Mouse (Mus musculus): ENCODE measurements around the gene Tpbg.
"Not testable (repeated sequence)": the region's sequence is repeated elsewhere in the genome, so short reads cannot be mapped to it uniquely, and the experiment has no call there.

The Tpbg gene

DNA sequence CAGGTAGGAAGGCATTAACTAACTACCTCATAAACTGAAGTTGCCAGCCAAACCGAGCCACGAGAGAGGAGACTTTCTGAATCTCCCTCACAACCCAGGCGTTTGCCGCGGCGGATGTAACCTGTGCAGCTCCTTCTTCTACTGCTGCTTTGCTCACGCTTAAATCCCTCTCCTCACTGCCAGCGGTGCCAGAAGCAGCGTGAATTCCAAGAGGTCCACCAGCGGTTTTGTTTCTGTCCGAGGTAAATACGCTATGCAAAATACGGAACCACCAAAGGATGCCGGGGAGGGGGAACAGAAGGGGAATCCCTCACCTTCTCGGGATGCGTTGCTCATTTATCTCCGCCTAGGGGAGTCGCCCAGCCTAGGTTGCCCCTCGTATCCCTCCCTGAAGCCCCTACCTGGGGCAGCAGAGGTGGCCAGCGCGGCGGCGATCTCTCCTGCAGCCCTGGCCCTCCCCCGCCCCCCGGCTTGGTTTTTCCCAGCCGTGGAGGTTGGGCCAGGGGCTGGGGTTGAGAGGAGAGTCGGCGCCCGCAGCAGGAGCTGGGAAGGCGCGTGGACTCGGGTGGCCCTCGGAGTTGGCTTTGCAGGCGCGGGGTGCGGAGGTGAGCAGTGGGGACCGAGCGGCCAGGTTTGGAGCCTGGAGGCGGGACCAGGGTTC lies at the start of gene Tpbg:
TSS of gene Tpbg (plus strand) at position 30 of the 661 bp plus-strand sequence.
- DNase-seq: peak in 1 of 2 experiments; percentile 2

DNA sequence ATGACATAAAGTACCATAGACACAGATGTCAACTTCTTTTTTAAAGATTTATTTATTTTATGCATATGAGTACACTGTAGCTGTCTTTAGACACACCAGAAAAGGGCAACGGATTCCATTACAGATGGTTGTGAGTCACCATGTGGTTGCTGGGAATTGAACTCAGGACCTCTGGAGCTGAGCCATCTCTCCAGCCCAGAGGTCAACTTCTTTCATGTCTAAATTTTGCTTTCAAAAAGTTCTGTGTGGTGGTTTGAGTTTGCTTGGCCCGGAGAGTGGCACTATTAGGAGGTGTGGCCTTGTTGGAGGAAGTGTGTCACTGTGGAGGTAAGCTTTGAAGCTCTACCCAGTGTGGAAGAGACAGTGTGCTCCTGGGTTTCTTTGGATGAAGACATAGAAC lies 40.2 kb upstream of the Tpbg start:
- not testable (repeated sequence) for DNase-seq

DNA sequence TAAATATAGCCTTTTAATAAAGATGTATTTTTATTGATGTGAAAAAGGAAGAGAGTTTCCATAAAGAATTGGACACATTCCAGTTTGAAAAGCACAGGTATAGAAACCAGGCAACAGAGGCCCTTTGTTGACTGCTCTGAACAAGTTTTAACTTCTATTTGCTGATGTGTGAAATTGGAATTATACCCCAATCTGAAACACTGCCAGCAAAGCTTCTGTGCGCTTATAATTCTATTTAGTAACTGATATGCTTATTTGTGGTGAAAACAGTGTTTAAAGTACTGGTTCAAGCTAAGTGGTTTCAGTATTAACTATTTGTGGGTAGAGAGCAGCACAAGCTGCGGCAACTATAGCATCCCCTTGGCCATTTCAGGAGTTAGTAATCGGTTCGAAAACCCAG lies 39.6 kb upstream of the Tpbg start:
- DNase-seq: no peak

DNA sequence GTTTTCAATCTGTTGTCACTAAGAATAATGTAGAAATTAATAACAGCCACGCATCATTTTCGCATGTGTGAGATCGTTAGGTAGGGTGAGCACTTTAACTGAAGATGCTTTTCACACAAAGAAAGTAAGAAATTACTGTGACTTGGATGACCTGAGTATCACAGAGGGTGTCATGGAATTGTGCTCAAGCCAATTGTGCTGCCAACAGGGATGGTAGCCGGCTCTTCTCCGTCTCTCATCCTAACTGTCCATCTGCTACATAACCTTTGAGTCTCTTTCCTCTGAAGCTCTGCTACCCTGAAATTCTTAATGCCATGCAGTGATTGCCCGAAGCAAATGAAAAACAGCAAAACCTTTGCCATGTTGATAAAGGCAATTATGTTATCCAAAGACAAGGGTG lies 35.8 kb upstream of the Tpbg start:
- DNase-seq: no peak

DNA sequence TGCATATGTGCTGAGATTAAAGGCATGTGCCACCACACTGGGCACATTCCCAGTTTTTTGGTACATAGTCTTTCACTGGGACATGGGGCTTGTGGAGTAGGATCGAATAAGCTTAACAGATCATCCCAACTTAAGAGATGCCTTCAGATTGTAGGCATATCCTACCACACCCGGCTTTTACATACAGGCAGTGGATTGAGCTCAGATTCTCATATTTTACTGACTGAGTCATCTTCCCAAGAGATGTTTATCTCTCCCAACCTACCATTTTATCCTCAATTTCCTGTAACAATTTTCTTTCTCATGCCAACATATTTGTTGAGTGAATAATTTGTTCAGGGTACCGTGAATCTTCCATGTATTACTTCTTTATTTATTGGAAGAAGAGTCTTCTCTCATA lies 32.9 kb upstream of the Tpbg start:
- no peak for DNase-seq

DNA sequence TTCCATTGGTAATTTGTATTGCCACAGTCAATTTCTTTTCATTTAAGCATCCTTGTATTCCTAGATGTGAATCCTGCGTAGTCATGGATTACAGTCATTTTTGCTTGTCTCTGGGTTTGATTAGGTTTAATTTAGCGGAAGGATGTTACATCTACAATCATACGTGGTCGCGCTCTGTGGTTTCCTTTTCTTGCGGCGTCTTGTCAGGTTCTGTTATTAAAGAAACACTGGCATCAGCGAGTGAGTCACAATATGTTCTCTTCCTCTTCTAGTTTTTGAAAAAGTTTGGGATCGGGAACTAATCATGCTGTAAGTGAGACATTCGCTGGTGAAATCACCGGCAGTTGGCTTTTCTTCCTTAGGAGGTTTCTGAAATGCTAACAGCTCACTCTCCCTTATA lies 21.4 kb upstream of the Tpbg start:
- DNase-seq: no peak

DNA sequence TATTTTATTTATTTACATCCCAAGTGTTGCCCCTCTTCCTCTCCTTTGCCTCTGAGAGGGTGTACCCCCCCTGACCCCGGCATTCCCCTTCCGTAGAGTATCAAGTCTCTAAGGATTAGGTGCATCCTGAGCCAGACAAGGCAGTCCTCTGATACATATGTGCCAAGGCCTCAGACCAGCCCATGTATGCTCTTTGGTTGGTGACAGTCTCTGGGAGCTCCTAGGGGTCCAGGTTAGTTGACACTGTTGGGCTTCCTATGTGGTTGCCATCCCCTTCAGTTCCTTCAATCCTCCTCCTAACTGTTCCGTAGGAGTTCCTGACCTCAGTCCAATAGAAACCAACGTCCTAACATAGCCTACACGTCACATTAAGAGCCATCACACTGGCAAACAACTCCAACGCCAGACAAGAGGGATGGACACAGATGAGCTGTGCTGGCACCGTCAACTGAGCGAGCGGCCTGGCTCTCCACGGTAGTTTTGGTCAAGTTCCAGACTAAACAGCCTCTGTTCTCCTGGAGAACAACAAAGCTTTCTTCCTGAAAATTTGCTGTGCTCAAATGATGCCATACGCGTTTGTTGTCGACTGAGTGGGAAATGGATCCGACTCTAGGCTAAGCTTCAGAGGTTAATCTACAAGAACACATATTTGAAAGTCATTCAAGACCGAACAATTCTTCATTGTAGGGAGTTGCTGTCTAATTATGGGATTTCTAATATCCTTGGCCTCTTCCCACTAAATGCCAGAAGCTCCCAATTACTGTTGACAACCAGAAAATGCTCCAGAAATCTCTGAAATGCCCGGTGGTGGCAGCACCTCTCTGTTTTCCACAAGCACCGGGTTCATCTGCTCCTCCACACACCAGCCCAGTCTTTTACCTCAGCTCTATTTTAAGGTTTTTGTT lies 6.4 kb upstream of the Tpbg start:
- no peak for DNase-seq

DNA sequence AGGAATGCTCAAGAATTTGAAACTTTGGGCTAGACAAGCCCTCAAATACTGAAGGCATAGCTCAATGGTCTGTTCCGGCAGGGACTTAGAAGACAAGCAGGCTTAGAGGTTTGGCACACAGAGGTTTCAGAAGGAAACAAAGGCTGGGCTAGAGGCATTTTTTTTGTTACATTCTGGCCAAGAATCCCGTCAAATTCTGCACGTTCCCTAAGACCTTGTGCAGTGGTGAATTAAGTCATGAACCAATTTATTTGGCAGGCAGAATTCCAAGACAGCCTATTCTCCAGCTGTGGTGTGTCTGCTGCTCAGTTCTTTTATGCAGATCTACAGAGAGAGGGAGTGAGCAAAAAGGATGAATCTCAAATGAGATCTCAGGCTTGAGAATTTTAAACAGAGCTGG lies 2.6 kb upstream of the Tpbg start:
- DNase-seq: no peak

DNA sequence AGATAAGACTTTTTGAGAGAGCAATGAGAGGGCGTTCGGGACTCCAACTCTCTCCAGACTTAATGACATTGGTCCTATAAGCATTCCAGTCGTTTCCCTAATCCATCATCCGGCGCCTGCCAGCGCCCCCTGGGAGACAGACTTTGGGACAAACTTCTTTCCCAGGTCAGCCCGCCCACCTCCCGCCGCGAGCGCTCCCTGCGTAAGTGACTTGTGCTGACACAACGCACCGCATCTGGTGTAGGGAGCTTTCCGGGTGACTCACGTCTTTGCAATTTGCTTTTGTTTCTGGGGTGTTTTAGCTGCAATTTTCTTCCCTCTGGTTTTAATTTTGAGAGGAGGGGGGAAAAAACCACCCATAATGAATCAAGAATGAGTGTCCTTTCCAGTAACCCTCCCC lies 289 bp upstream of the Tpbg start:
- DNase-seq: no peak

DNA sequence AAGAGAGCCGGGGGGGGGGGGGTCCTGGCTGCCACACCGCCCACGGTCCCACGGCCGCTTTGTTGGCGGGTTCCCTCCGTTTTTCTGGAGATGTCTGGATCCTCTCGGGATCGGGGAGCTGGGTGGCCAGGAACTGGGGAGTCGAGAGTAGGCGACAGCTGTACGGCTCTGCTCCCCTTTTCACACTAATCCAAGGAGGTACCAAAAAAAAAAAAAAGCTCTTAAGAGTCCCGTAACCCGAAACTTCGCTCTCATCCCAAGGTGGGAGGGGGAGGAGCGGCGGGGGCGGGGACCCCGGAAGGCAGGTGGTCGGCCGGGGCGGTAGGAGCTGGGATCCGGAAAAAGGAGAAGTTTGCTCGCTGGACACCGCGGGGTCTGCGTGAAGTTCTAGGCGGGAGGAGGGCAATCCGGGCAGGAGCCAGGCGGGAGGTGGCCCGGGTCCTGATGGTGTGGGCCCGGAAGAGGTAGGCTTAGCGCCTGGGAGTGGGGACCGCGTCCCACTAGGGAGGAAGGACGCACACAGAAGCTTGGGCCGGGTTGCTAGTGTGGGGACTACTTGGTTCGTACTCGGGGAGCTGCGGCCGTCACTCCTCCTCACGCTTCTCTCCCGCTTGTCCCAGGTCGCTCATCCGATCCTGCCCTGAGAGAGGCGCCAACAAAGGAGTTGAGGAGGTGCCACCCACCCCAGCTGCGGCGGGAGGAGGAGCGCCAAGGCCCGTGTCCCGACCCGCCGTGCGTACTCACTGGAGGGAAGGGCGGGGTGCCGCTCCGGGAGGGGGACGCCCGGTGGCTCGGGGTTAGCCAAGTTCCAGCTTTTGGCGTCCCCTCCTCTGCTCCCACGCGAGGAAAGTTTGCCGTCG lies 1.1 kb downstream of the Tpbg start:
- DNase-seq: no peak

DNA sequence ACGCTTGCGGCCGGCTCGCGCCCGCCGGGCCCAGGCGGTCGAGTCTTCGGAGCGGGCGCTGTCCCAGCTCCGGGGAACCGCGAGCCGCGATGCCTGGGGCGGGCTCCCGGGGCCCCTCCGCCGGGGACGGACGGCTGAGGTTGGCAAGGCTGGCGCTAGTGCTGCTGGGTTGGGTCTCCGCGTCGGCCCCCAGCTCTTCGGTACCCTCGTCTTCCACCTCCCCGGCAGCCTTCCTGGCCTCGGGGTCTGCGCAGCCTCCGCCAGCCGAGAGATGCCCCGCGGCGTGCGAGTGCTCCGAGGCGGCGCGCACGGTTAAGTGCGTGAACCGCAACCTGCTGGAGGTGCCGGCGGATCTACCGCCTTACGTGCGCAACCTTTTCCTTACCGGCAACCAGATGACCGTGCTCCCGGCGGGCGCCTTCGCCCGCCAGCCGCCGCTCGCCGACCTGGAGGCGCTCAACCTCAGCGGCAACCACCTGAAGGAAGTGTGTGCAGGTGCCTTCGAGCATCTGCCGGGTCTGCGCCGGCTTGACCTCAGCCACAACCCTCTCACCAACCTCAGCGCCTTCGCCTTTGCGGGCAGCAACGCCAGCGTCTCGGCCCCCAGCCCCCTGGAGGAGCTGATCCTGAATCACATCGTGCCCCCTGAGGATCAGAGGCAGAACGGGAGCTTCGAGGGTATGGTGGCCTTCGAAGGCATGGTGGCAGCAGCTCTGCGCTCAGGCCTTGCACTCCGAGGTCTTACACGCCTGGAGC lies 1.9 kb downstream of the Tpbg start:
- no peak for DNase-seq

DNA sequence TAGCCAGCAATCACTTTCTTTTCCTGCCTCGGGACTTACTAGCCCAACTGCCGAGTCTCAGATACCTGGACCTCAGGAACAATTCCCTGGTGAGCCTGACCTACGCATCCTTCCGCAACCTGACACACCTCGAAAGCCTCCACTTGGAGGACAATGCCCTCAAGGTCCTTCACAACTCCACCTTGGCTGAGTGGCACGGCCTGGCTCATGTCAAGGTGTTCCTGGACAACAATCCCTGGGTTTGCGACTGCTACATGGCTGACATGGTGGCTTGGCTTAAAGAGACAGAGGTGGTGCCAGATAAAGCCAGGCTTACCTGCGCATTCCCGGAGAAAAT lies 2.4 kb downstream of the Tpbg start:
- no peak for DNase-seq

DNA sequence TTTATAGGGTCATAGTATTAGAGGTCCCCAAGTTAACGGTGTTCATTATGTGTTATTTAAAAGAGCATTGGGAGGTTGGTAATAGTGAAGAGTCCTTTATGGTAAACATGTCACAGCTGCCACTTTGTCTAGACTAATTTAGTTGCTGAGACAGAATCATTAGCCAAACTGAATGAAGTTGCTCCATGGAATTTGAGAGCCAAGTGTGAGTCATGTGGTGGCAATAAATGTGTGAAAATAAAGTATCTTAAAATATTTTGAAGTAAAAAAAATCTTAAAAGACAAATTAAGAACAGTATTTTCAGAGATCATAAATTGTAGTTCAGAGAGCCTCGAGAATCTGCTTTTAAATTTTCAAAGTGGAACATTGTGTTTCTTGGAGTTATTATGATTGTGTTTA lies 4.0 kb downstream of the Tpbg start:
- no peak for DNase-seq

DNA sequence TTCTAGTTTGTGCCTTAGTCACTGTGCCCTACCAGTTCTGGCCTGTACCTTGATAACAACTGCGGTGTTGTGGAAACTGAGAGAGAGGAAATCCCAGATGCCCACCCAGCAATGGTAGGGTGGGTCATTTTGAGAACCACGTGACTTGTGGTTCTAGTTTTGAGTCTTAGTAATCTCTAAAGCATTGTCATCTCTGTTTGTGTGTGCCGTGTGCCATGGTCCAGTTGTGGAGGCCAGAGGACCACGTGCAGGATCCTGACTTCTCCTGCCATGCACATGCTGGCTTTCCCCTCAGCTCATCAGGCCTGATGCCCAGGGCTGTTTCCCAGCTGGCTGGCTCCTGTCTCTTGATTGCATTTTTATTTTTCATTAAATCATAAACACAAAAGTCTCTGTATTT lies 12.6 kb downstream of the Tpbg start:
- DNase-seq: no peak

DNA sequence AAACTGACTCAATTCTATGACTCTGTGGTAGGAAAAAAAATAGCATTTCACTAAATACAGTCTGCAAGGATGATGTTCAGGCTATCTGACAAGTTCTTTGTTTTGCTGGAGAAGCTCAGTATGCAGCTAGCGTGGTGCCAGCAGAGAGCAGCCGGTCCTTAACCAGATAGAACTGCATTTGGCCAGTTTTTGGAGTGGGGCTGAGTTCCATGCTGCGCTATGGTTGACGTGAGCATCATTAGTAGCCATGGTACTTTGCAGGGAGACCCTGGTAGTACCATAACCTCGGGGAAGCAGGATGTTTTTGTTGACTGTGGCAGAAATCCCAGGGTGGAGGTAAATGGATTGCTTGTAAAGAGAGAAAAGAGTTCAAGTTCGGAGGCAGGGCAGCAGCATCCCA lies 14.3 kb downstream of the Tpbg start:
- DNase-seq: no peak

DNA sequence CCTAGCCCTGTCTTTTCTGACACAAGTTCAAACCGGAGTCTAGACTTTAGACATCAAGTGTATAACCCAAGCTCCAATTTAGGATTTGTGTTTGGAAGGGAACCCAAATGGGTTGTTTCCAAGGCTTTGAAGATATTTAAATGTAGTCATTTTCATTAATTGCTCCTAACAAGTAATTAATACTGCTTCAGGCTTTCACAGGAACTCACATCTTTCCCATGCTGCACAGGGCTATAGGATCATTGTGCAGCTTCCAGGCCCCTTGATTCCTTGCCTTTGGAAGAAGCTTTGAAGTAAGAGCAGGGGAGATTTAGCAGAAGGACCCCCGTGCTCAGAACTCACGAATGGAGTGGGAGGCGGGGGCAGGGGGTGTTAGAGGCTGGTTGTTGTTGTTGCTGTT lies 18.9 kb downstream of the Tpbg start:
- DNase-seq: no peak

DNA sequence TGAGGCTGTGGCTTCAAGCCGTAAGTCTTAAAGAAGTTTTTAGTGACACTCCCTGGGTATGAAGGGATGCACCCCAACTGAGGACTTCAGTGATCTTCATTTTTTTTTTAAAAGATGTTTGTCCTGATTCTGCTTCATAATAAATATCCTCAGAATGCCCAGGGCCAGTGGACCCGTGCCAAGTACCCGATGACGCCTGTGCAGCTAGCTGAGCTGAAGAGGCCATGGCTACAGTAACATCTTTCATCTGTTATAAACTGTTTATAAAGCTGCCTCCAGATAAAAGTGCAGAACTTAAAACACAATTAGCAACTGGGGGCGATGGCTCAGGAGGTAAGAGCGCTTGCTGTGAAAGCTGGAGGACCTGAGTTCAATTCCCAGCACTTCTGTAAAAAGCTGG lies 20.4 kb downstream of the Tpbg start:
- DNase-seq: no peak

DNA sequence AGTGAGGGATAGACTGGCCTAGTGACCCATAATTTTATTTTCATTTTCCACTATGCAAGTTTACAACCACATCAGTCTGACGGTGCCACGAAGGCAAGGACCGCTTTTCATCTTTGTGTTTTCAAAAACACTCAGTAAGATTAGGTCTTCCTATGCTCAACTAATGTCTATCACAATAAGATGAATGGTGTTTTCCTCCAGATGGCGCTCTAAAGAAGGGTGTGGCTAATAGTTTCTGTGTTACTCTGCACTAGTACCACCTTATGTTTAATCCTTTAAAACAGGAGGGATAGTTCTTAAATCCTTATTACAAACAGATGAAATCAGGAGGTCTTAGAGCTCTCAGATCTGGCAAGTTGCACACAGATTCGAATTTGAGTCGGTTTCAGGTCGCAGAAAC lies 30.7 kb downstream of the Tpbg start:
- DNase-seq: no peak

DNA sequence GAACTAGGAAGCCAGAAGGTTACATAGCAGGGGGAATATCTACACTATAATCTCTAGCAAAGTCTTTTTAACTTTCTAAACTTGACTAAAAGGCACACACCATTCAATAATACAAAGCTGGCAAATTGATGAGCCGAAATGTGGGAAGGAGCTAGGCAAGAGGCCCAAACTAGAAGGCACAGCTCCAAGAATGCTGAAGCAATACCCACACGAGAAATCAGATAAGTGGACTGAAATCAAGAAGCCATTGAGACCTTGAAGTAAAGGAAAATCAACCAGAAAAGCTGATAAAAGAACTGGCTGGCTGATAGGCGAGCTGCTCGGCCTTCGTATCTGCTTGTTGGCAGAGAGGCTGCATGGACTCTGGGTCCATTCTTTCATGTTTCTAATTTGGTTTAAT lies 51.5 kb downstream of the Tpbg start:
- no peak for DNase-seq

All from B cell, adult 2 months (primary cell).